Mouse (Mus musculus) C2C12 (cell line): Measurements from ENCODE around the gene Mrps18a.

Experiments
- CTCF ChIP-seq: IDR thresholded peaks from one replicate; pipeline ENCODE4 v1.5.1; 2011; ENCODE audit not compliant: control insufficient read depth, insufficient read depth, insufficient read length
- FOSL1 ChIP-seq: IDR thresholded peaks from one replicate; pipeline ENCODE4 v1.8.0; 2011; ENCODE audit warnings: mild to moderate bottlenecking, low read length; ENCODE audit not compliant: poor library complexity, insufficient read depth, severe bottlenecking
- MAX ChIP-seq: IDR thresholded peaks from one replicate; pipeline ENCODE4 v1.6.1; 2011; ENCODE audit warnings: mild to moderate bottlenecking, control low read depth
- MYOD1 ChIP-seq: IDR thresholded peaks from one replicate; pipeline ENCODE4 v1.6.1; 2011; ENCODE audit warnings: low read depth; ENCODE audit not compliant: control insufficient read depth, insufficient read length
- MYOG ChIP-seq: IDR thresholded peaks from one replicate; pipeline ENCODE4 v1.6.1; 2011; ENCODE audit not compliant: control insufficient read depth, insufficient read length; ENCODE audit errors: extremely low read depth
- USF1 ChIP-seq: IDR thresholded peaks from one replicate; pipeline ENCODE4 v1.6.1; 2011; ENCODE audit warnings: low read depth, mild to moderate bottlenecking, control low read depth, moderate library complexity

GRCm38 (mm10) chr17:46152847-46153782 is 42.3 kb downstream of the Mrps18a start, which contains the start of gene Mad2l1bp:
- no peak for TF ChIP-seq CTCF
- TF ChIP-seq MAX = no peak
- TF ChIP-seq FOSL1 = no peak
- TF ChIP-seq USF1 = no peak
- no peak for TF ChIP-seq MYOD1
- TF ChIP-seq MYOG = no peak
